Mouse (Mus musculus) urinary bladder, adult 2 months (tissue): ENCODE data around the gene Col5a3. TPM values are rescaled to one million over a fixed set of nuclear protein-coding genes. Genes with fewer than 3 reads are reported as not detected.
A peak's percentile ranks its signal among the peaks of the same experiment; 100 is the strongest.
"Not testable (repeated sequence)": the region's sequence is repeated elsewhere in the genome, so short reads cannot be mapped to it uniquely, and the experiment has no call there.

Experiments
- DNase-seq: peaks from one replicate; pipeline ENCODE4 v3.0.0; 2022; ENCODE audit warnings: low spot score
- polyA plus RNA-seq: library from polyadenylated mRNA; depleted of rRNA; stranded (reverse); fragments of >200 nt; gene quantifications from 2 replicates; pipeline ENCODE4 v1.2.3, GENCODE M21; 2012; rRNA removed

Gene Col5a3
- polyA plus RNA-seq: 13.5 and 14.3 TPM in 2 replicates

DNA sequence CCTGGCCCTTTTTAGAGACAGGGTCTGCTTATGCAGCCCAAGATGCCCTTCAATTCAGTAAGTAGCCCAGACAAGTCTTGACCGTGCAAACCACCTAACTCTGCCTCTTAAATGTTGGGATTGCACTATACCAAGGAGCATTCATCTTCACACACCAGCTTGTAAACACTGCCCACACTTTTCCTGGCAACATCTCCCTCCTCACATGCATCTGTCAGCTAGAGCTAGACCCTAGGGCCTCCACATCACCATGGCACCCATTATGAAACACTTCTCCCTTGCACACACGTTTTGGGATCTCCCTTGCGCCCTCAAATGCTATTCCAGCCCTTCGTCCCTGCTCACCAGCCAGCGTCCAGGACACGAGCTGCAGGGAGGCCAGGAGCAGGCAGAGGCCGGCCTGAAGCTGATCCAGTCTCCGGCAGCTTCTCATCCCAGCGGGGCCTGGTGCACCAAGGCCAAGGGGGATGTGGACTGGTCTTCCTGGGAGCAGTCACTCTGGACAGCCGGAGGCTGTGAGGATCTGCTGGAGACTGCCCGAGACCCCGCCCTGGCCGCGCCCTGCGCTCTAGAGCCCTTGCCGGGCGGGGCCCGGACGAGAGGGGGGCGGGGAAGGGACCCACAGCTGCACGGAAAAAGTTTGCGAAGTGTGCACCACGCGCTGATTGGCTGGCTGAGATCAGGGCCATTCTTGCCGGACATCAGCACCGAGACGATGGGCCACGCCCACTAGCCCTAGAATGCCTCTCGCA lies at the start of gene Col5a3:
Col5a3 (minus strand) TSS at position 547 of the 752 bp plus-strand sequence.
- DNase-seq: peak; percentile 41

- no peak for DNase-seq
Observed at GRCm38 (mm10) chr9:20862225-20862624, 47.4 kb upstream of the Col5a3 start.

GRCm38 (mm10) chr9:20861821-20862220 lies 47.0 kb upstream of the Col5a3 start:
- no peak for DNase-seq

DNA sequence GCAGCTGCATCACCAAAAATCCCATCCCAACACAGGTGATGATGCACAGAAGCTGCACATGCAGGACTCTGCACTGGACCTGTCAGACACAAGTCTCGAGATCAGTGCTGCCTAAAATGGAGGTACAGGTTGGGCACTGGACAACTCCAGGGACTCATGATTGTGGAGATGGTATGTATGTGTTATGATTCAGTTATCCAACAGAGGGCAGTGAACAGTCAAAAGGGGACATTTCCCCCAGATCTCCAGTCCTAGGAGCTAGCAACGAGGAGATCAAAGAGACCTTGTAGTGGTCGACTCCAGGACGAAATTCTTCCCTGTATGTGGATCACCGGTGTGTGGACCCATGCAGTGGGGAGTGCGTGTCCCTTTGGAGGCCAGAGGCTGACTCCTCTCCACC lies 45.1 kb upstream of the Col5a3 start:
- no peak for DNase-seq

DNA sequence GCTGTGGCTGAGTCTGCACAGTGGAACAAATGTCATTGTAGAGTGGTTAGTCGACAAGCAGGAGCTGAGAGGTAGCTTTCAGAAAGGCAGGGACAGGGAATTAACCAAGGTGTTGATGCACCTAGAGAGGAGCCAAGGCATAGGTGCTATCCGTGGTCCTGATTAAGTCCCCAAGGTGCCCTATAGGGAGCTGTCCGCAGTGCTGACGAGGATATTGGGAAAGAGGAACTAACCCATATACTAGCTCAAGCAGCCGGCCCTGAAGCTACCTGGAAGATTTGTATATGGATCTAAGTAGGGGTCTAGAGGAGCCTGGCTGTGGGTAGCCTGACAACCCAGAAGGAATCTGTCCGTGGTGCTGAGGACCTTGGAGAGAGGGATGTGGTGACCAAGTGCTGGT lies 42.3 kb upstream of the Col5a3 start:
- DNase-seq: no peak

DNA sequence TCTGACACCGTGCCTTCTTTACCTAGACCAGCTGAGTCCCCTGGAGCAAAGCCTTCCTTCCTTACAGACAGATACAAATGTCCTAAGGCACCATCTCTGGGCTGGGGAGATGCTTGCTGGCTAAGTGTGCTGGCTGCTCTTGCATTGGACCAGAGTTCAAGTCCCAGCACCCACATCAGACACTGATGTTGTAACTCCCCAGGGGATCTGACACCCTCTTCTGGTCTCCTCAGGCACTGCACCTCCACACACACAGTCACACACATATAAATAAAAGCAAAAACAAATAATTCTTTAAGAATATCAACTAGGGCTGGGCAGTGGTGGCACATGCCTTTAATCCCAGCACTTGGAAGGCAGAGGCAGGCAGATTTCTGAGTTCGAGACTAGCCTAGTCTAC lies 35.3 kb upstream of the Col5a3 start:
- no peak for DNase-seq

- no peak for DNase-seq
Observed at GRCm38 (mm10) chr9:20842670-20843069, 27.8 kb upstream of the Col5a3 start.

DNA sequence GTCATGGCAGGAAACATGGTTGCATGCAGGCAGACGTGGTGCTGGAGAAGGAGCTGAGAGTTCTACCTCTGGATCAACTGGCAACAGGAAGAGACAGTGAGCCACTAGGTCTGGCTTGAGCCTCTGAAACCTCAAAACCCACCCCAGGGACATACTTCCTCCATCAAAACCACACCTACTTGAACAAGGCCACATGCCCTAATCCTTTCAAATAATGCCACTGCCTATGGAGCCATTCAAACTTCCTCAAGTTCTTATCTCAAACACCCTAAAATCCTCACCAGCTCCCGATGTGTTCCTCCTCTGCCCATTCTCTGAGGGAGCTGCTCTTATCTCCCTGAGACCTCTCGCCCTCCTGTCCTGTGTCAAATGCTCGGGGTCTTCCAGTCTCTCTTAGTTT lies 27.3 kb upstream of the Col5a3 start:
- DNase-seq: no peak

GRCm38 (mm10) chr9:20838931-20839330 lies 24.1 kb upstream of the Col5a3 start:
- no peak for DNase-seq

DNA sequence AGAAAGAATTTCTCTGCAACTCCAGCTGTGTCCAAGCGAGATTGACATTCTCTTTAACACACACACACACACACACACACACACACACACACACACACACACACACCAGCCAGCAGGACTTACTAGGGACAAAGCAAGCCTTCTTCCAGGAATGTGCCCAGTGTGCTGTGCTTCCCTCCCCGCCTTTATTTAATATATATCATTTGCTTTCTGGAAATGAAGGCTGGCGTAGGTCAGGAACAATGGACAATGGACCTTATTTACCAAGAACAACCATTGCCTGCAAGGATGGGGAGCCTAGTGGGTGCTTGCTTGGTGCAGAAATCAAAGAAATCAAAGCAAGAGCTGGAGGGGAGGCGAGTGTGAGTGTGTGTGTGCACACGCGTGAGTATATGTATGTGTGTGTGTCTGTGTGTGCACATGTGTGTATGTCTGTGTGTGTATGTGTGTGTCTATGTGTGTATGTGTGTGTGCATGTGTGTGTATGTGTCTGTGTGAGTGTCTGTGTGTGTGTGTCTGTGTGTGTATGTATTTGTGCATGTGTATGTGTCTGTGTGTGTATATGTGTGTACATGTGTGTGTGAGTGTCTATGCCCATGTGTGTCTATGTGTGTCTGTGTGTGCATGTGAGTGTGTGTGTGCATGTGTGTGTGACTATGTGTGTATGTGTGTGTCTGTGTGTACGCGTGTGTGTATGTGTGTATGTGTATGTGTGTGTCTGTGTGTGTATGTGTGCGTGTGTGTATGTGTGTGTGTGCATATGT lies 22.5 kb upstream of the Col5a3 start:
- DNase-seq: no peak

GRCm38 (mm10) chr9:20835431-20835954 lies 20.6 kb upstream of the Col5a3 start:
- DNase-seq: not testable (repeated sequence)

DNA sequence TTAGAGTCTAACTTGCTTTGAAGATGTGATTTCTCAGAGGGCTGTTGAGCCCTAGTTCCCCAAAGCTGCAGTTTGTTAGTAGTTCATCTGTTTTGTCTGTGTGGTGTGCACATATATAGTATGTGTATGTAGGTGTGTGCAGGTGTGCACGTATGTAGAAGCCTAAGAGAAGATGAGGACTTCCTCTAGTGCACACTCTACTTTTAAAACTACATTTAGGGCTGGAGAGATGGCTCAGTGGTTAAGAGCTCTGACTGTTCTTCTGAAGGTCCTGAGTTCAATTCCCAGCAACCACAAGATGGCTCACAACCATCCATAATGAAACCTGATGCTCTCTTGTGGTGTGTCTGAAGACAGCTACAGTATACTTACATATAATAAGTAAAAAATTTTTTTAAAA lies 20.0 kb upstream of the Col5a3 start:
- no peak for DNase-seq

- peak; percentile 92 for DNase-seq
Observed at GRCm38 (mm10) chr9:20830901-20831643, 16.2 kb upstream of the Col5a3 start.

DNA sequence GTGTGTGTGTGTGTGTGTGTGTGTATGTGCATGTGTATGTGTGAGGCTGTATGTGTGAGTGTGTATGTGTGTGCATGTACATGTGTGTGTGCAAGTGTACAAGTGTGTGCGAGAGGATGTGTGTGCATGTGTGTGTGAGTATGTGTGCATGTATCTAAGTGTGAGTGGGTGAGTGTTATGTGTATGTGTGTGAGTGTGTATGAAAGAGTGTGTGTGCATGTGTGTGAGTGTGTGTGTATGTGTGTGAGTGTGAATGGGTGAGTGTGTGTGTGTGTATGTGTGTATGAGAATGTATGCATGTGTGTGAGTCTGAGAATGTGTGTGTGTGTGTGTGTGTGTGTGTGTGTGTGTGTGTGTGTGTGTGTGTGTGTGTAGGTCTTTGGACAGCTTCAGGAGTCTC lies 13.3 kb upstream of the Col5a3 start:
- no peak for DNase-seq

DNA sequence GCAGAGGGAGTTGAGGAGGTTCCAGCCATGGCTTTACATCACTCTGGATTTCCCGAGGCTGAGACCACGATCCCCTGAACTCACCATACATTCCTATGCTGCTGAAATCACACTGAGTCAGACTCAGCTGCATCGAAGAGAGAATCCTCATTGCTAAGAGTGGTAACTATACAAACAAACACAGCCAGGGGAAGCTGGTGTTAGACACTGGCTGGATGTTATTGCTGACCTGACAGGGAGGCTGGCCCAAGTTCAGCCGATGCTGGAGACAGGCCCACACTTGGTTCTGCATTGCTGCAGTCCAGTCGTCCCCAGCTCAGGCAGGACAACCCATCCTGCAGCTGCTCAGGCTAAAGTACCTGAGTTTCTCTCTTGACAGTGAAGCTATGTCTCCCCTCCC lies 10.9 kb upstream of the Col5a3 start:
- DNase-seq: no peak

GRCm38 (mm10) chr9:20822821-20823220 lies 8.0 kb upstream of the Col5a3 start:
- no peak for DNase-seq

DNA sequence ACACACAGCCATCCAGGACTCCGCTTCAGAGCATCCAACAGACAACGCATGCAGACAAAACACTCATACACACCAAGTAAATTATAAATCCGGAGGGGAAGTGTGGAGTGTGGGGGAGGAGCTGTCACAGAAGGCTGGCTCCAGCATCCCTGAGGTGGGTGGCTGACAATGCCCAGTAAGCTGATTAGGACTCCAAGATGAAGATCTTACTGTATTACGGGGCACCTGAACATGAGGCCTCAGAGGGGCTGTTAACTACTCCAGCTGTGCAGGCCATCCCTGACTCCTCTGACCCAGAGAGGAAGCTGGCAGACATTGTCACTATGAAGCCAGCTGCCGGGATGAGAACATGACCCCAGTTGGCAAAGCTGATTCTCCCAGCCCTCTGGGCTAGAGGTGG lies 5.1 kb upstream of the Col5a3 start:
- DNase-seq: no peak

DNA sequence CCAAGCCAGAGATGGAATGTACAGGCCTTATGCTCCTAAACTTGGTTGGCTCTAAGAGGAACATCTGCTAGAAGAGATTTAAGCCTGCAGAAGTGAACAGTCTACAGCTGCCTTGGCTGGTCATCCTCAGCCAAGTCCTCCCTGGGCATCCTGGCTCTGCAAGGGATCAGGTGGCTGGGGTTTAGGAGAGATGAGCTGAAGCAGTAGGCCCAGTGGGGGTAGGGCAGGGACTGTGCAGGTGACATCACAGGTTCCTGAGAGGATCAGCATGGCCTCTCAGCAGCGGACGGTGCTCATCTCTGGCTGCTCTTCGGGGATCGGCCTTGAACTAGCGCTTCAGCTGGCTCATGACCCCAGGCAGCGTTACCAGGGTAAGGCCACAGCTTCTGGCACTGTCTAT lies 3.4 kb upstream of the Col5a3 start, which contains the start of gene Rdh8:
Rdh8 (plus strand) TSS at position 268 of the 400 bp plus-strand sequence.
- DNase-seq: no peak

DNA sequence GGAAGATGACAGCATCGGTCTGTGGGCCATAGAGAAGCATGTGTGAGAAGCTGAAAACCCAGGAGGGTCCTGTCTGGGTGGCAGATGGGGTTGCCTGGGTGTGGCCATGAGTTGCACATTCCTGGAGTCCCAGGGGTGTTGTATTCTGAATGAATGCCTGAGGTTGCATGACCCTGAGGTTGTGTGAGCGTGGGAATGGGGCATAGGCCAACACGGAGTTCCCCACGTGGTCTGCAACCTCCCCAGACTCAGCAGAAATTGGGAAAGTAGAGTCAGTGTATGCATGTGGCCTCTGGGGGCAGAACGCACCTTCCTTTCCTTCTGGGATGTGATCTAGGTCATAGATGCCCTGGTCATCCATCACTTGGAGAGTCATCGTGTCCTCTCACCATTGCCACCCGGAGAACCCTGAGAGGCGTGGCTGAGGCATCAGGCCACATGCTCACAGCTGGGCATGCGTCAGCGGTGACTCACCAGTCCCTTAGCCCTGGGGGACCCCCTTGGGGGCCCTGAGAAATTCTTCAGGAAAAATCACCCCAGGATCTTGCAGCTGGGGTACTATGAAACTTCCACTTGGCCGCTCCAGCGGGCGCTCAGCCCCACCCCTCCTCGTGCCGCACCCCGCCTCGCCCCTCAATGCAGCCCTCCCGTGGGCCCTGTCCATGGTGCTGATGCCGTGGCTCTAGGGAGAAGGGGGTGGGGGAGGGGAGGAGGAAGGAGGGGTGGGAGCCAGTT lies 2.2 kb downstream of the Col5a3 start:
- DNase-seq: peak; percentile 29

GRCm38 (mm10) chr9:20810773-20811172 lies 4.1 kb downstream of the Col5a3 start:
- DNase-seq: no peak

GRCm38 (mm10) chr9:20810271-20810670 lies 4.6 kb downstream of the Col5a3 start:
- DNase-seq: no peak
